Mouse (Mus musculus): ENCODE measurements around the gene Aplp1.

GRCm38 (mm10) chr7:30463996-30464395 lies 18.7 kb upstream of the Aplp1 start:
- no peak for TF ChIP-seq CTCF (IDR thresholded peaks at IDR 0.05; ENCODE audit: borderline replicate concordance, control insufficient read depth, extremely low read depth, insufficient read depth, low read length, poor library complexity)
- no peak for TF ChIP-seq POLR2A (IDR thresholded peaks at IDR 0.05; ENCODE audit: control insufficient read depth, extremely low read depth, insufficient read depth, low read length, poor library complexity)
